Mouse (Mus musculus): ENCODE measurements around the gene Gpx7. TPM values are rescaled to one million over a fixed set of nuclear protein-coding genes. Genes with fewer than 3 reads are reported as not detected.

The Gpx7 gene
- total RNA-seq (2021): 1 to 10 TPM; 8.9 to 9.9 TPM

DNA sequence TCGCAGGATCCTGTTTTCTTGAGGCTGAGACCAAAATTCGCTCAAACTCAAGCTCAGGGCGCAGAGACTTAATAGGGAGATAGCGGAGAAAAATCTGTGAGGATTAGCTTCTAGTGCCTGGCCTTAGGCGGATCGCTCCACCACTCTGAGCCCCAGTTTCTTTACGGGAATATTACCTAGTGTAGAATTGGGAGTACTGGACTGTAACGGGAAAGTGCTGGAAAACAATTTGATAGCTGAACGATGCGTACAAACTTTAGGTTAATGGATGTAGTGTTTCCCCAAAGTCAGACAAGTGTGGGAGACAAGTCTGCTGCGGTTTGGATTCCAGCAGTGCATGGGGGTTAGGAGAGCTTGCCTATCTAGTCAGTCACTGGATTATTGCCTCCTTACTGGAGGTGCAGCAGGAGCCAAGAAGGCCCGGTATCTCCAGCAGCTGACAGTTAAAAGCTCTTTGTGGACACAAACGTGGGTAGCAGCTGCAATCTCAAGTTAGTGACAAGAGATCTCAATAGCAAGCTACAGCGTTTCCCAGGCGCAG, at the start of gene Gpx7:
Gene Gpx7 (minus strand): TSS at position 101 of the 541 bp plus-strand sequence.
- peak in 1 of 2 experiments; percentile 21 for DNase-seq
- intact Hi-C loops (cut with DNase I): loop anchor here (1.0 to 5.0 kb wide), 3 partner anchors 19 to 65 kb away; partner anchors contain the start of gene Tut4

DNA sequence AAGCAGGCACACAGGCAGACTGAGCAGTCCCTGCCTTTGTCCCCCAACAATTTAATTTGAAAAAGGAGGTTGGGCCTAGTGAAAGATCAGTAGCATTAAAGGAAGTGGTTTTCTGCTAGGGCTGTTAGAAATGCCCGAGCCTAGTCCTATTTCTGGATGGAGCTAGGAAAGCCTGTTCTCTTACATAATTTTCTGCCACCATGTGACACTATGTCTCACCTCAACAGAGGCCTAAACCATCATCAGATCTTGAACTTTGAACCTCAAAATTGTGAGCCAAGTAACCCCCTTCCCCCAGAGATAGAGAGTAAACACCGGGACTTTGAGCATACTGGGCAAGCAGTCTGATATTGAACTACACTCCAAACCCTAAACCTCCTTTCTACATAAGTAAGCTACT, 49.3 kb upstream of the Gpx7 start:
- intact Hi-C loops (cut with DNase I): loop anchor here (5.0 kb wide), 1 partner anchor 69 kb away; no protein-coding TSS in a partner anchor
- DNase-seq: no peak

DNA sequence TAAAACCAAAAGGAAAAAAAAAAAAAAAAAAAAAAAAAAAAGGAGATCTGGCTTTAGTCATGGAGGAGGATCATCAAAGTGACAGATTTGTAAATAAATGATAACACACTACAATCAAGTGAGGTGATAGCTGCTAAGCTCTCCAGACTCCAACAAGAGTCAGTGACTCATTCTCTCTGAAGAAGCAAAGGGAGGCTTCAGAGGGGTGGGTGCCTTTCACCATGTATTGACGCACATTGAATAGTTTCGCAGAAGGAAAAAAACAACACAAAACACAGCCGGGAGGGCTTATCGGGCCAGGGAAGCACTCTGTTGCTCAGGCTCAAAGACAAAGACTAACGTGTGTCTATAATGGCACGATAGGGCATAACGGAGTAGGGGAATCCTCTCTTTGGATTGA, 41.3 kb upstream of the Gpx7 start:
- DNase-seq: no peak
- intact Hi-C loops (cut with DNase I): no loop called here

GRCm38 (mm10) chr4:108438082-108438840, 31.5 kb upstream of the Gpx7 start:
- intact Hi-C loops (cut with DNase I): no loop called here
- no peak for DNase-seq

DNA sequence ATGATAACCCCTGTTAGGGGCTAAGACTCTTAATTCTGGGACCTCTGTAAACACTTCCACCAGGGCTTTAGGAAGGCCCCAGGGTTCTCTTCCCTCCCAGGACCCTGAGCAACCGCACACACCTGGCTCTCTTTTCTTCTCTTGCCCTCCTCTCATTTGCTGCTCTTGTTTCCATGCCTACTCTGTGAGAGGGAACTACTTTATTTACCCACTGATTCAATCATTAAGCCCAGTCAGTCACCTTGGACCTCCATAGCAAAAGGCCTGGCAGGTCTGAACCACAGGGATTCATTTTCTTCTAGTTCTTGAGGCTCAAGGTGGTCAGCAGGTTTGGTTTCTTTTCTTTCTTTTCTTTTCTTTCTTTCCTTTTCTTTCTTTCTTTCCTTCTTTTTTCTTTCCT, 29.5 kb upstream of the Gpx7 start:
- no peak for DNase-seq
- intact Hi-C loops (cut with DNase I): no loop called here

DNA sequence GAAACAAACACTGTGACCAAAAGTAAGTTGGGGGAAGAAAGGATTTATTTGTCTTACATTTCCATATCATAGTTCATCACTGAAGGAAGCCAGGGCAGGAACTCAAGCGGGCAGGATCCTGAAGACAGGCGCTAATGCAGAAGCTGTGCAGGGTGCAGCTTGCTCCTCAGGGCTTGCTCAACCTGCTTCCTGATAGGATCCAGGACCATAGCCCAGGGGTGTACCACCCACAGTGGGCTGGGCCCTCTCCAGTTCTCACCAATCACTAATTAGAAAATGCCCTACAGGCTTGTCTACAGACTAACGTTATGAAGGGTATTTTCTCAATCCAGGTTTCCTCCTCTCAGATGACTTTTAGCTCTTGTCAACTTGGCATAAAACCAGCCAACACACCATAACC, 28.9 kb upstream of the Gpx7 start:
- DNase-seq: no peak
- intact Hi-C loops (cut with DNase I): no loop called here

DNA sequence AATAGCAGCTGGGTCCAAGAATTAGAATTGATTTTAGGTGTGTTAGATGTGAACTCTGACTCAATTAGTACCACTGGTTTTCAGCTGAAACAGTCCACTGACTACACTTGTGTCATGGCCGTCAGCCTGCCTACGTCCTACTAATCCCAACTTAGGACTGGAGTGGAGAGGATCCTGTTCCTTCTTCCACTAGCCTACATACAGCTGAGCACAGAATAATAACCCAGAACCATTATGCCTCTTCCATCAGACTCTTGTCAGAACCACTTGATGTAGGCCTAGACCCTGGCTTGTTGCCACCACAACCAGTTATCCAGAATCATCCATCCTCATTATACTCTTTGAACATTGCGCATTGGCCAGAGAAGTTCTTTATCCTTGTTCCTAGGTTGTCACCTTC, 28.0 kb upstream of the Gpx7 start:
- no peak for DNase-seq
- intact Hi-C loops (cut with DNase I): no loop called here

- intact Hi-C loops (cut with DNase I): no loop called here
- DNase-seq: no peak
Measured at GRCm38 (mm10) chr4:108434221-108434620, 27.5 kb upstream of the Gpx7 start.

GRCm38 (mm10) chr4:108433341-108433740, 26.6 kb upstream of the Gpx7 start:
- intact Hi-C loops (cut with DNase I): no loop called here
- DNase-seq: no peak

- intact Hi-C loops (cut with DNase I): no loop called here
- no peak for DNase-seq
Measured at GRCm38 (mm10) chr4:108431561-108431936, 24.8 kb upstream of the Gpx7 start.

DNA sequence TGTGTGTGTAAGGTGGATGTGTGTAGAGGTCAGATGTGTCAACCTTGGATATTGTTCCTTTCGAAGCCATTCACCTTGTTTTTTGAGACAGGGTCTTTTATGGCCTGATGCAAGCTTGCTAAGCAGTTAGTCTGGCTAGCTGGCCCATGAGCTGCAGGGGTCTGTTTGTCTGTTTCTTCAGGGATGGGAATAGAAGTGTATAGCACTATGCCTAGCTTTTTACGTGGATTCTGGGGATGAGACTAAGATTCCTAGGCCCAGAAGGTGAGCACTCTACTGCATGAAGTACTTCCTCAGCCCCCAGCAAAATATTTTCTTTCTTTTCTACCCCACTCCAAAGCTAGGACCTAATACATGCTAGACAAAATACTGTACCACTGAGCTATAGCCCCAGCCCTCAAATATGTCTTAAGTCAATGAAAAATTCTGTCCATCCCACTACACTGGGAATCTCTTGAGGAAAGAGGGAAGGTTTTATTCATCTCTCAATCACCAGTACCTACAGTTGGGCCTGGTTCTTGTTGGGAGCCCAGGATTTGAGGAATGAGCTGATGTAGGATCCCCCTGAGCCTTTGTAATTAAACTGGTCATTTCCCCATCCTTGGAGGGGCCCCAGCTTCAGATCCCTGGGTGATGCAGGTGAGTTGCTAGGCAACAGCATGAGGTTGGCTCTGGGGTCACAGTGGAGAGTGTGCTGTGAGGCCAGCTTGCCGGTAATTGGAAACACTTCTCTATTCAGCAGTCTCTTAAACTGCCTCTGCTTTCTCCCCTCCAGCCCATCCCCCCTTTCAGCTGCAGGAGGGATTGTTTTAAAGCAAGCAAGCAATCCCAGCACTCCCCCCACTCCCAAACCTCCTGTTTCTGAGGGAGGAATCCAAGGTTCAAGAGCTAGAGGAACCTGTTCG, 24.1 kb upstream of the Gpx7 start:
- DNase-seq: no peak
- intact Hi-C loops (cut with DNase I): no loop called here

DNA sequence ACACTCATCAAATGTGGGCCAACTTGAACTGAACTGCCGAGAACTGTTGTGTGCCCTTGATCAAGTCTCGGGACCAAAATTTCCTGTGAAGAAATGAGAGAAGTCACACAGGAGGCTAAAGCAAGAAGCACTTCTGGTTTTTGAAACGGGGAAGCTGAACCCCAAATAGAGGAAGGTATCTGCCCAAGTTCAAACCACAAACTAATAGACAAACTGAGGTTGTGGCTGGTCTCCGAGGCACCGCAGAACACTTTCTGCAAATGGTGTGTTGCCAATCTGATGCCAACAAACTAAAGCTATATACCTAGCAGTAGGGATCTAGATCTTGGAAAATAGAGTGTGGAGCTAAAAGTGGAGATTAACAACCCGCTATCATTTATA, 21.6 kb upstream of the Gpx7 start:
- intact Hi-C loops (cut with DNase I): no loop called here
- no peak for DNase-seq

GRCm38 (mm10) chr4:108427719-108428340, 21.1 kb upstream of the Gpx7 start:
- intact Hi-C loops (cut with DNase I): no loop called here
- DNase-seq: no peak

DNA sequence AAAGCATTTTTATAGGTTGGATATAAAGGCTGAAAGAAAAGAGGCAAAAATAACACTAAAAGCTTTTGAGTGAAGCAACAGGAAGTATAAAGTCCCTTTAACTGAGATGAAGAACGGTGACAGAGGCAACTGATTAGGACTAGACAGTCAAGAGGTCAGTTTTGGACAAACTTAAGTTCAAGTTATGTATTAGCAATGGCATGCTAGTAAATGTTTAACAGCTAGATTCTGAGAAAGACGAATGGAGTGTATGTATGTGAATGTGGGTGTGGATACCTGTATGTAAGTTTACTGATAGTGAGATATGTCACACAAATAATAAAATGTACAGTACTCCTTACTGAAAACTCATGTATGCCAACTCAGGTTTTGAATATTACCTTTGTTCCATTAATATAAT, 17.8 kb upstream of the Gpx7 start:
- no peak for DNase-seq
- intact Hi-C loops (cut with DNase I): no loop called here

DNA sequence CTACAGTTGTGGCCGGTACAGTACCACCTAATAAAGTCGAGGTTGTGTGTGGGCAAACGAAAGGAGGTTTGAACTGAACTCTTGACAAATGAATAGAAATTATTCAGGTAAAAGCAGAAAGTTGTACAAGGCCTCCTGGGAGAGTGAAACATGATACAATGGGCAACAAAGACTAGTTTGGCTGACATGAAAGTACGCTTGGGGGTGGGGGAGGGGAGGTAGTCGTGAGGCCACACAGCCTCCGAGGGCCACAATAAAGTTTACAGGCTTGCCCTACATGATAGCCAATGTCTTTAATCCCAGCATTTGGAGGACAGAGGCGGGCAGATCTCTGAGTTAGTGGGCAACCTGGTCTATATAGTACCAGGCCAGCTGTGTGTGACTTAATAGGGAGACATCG, 860 bp upstream of the Gpx7 start:
- intact Hi-C loops (cut with DNase I): loop anchor here (2.0 to 5.0 kb wide), 2 partner anchors 51 to 65 kb away; partner anchors contain the start of gene Tut4
- DNase-seq: no peak

DNA sequence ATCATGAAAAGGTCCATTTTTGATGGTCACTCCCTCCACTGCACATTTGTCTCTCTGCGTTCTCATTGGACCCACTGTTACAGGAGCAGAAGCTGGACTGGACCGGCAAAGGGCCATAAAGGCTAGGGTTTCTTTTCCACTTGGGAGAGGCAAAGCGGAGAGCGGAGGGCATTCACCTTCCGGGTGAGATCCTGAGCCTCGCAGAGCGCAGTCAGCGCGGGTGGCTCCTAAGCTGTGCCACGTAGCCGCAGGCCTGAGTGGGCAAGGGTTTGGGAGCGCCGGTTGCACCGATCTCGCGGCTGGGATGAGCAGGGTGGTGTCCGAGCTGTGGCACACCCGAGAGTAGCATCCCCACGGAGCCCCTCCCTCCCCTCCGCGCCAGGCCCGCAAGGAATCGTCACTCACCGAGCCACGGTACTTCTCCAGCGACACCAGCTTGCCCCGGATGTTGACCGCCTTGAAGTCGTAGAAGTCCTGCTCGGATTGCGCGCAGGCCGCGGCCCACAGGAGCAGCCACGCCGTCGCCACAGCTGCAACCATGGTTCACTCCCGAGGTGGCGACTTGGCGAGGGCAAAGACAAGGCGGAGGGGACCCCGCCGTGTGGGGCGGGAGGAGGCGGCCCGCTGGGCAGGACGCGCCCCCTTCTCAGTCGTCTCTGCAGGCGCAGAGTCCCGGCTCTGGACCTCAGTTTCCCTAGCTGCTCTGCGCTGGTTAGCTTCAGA, 462 bp downstream of the Gpx7 start:
- DNase-seq: peak; percentile 71 to 83
- intact Hi-C loops (cut with DNase I): loop anchor here (1.0 to 5.0 kb wide), 3 partner anchors 18 to 64 kb away; partner anchors contain the start of gene Tut4

DNA sequence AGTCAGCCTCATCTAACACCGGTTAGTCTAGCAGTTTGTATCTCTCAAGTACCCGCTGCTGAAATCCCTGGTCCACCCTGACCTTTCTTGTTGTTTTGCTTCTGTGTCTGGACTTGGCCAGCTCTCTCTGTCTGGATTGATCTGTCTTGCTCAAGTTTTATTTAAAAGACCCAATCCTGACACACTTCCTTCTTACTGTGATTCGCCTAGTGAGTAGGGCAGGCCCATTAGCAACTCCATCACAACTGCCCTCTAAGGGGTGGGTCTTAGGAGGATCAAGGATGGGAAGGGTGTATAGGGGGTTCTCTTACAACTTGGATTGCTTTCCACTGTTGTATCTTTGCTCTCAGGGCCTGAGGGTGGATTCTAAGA, 1.0 kb downstream of the Gpx7 start:
- peak in 1 of 2 experiments; percentile 22 for DNase-seq

DNA sequence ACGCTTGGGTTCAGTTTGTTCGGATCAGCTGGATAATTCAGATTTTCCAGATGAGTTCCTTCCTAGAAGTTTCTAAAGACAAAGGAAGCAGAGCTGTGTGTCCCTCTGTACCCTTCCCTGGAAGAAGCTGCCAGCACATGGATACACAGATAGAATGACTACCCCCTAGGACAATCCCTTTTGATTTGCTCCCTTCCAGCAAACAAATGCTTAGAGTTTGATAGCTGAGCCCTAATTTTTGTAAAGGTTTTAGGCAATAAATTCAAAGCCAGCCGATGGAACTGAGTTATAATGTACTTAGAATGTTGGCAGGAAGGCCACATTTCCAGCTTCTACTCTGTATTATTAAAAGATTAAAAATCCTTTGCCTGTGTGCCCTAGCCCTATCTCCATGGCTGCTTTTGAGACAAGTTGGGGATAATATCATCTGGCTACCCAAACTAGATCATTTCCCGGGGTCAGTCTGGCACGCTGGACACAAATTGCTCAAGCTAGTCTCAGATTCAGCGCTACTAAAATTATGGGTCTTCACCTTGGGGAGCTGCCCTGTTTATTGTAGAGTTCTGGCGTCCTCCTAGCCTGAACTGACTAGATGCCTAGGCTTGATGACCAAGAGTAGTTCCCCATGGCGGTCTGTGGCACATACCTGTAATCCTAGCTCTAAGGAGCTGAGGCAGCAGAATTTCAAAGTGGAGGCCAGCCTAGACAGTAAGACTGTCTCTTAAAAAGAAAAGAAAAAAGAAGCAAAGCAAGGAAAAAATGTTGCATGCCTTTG, 2.7 kb downstream of the Gpx7 start:
- no peak for DNase-seq
- intact Hi-C loops (cut with DNase I): no loop called here

More for the DNA sequence above, 1.0 kb downstream of the Gpx7 start:
- intact Hi-C loops (cut with DNase I): loop anchor here (1.0 to 5.0 kb wide), 3 partner anchors 17 to 63 kb away; partner anchors contain the start of gene Tut4

GRCm38 (mm10) chr4:108400395-108400794, 6.4 kb downstream of the Gpx7 start:
- intact Hi-C loops (cut with DNase I): no loop called here
- DNase-seq: peak in 1 of 2 experiments; percentile 30

Measured in heart, postnatal 36 days (tissue).